Mouse (Mus musculus): Measurements from ENCODE around the gene Fam155a. TPM values are rescaled to one million over a fixed set of nuclear protein-coding genes. Genes with fewer than 3 reads are reported as not detected.

The Fam155a gene
- total RNA-seq, 2 experiments from 2014 or later: 105 to 109 TPM

DNA sequence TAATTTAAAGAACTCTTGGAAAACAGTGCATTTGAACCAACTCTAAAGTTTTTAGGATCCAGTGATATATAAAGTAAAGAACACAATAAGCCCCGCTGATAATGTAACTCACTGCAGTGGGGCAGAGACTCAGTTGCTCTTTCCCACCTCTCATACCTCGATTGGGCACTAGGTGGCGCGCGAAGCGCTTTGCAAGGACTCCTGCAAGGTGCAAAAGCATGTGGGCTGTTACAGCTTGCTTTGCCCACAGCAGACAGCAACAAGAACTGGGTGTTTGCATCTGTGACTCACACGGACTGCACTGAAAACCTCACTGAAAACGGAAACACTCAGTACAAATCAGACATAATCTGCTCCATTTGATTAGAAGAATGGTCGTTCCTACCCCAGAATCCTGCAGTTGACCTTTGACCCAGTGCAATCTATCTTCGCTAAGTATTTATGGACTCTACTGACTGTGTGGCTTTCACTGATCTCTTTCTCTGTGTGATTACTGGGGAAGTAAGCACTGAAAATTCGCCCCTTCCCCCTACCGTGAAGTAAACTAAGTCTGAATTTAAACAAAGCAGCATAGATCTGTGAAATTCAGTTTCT, 537.5 kb downstream of the Fam155a start:
- DNase-seq (ENCODE audit: low spot score in 2 of 2): peak; percentile 93 to 98
- intact Hi-C loops (cut with DNase I): loop anchor here (1.0 to 10.0 kb wide), 4 partner anchors 114 to 701 kb away; partner anchors contain the start of gene Fam155a

DNA sequence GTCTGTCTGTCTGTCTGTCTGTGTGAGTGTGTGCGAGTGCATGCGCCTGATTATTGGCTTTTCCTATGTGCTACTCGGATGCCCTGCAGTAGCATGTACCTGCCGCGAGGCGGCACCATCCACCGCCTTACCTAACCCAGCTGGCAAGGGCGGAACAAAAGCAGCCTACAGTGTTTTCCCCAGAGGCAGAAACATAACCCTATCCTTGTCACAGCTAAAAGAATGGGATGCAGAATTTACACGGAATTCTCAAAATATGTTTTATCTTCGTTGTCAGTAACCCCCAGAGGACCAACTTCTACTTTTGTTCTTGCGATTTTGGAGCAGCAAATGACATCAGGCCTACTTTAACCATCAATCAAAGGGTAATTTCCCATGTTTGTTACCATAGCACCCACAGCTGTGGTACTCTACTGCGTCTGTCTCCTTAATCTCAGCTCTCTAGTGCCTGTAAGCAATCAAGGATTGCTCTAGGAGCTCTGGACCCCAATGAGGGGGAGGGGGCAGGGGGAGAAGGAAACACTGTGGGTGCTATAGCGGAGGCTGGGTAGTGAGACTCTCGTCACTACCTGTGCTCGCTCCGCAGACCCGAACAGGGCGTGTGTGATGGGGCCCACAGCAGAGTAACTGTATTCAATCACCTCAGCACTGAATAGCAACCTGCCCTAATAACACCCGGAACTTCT, 543.0 kb downstream of the Fam155a start:
- peak; percentile 78 to 87 for DNase-seq (ENCODE audit: low spot score in 2 of 2)
- intact Hi-C loops (cut with DNase I): no loop called here

DNA sequence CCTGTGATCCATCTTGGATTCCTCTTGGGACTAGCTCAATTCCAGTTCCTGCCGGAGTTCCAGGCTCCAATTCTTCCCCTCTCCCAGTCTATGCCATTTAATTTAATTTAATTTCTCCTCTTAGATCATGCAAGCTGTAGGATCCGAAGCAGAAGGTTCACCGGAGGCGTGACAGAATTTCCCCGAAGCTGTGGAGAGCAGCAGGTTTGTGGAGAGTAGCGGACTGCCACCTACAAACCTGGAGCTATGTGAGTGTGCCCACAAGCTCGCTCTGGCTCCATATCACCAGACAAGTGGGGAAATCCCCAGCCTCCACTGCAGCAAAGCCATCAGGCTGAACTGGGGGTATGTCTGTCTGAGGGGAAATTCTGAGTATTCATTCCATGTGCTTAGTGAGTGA, 544.2 kb downstream of the Fam155a start:
- peak; percentile 49 to 91 for DNase-seq (ENCODE audit: low spot score in 2 of 2)
- intact Hi-C loops (cut with DNase I): no loop called here

DNA sequence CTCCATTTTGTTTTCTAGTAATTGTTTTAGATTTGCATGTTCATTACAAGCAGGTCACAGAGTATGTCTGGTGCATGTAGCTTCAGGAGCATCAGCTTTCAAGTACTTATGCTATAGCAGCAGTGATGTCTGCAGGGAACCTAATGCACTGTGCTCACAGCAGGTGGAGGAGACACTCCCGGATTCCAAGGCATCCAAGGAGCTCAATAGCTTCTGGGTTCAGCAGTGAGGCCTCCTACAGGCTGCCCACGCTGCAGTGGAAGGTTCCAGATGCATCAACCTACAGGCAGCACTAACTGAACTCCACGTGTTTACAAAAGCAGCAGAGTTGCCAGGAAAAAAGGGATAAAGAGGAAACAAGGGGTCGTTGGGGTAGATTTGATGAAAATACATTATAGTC, 559.2 kb downstream of the Fam155a start:
- DNase-seq (ENCODE audit: low spot score in 2 of 2): no peak
- intact Hi-C loops (cut with DNase I): no loop called here

DNA sequence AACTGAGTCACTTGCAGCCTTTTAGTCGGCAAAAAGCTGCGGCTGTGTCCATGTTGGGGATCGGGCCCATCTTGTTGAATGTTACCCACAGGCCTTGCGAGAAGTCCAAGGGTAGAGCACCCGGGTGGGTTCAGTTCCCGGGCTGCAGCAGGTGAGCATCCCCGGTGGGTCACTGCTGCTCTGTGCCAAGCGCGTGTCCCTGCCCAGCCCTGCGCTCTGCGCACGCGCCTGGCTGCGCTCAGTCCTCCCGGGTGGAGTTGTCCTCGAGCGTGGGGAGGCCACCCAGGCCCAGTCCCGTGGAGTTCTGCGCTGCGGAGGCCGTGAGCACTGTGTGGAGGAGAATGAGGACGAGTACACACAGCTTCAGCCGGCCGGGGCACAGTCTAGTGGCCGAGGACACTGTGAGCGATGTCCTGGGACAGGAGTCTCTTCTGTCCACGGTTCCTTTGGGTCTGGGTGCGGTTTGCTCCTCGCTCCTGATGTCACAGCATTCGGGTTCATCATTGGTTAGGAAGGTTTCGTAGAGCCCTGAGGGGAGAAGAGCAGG, 563.4 kb downstream of the Fam155a start:
- no peak for DNase-seq (ENCODE audit: low spot score in 2 of 2)
- intact Hi-C loops (cut with DNase I): no loop called here

DNA sequence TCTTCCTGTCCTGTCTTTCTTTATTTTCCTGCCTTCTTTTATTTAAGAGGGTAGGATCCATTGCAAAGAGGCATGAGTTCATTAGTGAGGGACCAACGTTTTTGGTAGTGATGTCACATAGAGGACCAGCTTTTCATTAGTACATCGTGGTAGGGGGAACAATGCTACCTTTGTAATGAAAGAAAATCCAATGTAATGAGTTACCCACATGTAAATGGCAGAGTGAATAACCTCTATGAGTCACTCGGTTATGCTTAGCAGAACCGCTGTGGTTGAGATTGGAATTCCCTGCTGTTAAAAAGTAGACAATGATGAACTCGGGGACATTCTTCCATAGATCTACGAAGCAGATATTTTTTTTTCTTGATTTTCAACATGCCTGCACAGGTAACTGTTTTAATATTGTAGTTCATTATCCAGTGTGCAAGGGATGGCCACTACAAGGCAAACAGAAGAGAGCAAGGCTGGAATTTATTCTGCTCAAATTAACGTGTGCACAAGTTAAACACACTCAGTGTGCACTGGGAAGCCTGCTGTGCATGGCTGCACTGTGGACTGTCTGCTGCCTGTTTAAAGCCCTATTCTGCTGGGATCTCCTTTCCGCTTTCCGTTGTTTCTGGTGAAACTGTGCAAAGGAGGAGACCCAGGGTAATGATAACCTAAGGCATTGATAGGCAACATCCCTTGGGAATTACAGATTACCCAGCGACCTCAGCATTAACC, 566.5 kb downstream of the Fam155a start:
- intact Hi-C loops (cut with DNase I): no loop called here
- no peak for DNase-seq (ENCODE audit: low spot score in 2 of 2)

DNA sequence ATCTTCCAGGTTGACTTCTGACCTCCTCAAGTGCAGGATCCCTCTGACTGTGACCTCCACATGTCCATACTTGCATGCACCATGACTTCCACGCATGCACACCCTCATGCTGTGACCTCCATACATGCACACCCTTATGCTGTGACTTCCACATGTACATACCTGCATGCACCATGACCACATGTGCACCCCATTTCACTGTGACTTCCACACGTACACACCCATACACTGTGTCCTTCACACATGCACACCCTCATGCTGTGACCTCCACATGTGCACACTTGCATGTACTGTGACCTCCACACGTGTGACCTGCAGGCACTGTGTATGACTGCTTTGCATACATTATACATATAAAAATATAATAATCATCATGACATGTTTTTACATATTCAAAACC, 570.9 kb downstream of the Fam155a start:
- no peak for DNase-seq (ENCODE audit: low spot score in 2 of 2)
- intact Hi-C loops (cut with DNase I): no loop called here

DNA sequence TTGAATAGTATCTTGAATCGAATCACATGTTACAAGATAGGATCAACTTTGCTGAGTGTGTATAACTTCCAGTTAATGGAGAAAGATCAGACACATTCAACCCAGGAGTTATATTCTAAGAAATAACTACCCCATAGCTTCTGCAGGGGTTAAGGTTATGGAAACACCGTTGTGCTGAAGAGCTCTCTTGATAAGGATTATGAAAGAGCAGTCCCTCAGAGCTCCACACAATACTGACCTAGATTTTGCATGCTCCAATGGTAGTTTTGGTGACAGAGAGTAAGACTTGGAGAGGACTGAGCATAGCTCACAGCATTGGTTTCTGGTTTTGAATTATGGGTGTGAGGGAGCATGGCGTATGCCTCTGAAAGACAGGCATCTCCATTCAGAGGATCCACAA, 579.3 kb downstream of the Fam155a start:
- intact Hi-C loops (cut with DNase I): no loop called here

DNA sequence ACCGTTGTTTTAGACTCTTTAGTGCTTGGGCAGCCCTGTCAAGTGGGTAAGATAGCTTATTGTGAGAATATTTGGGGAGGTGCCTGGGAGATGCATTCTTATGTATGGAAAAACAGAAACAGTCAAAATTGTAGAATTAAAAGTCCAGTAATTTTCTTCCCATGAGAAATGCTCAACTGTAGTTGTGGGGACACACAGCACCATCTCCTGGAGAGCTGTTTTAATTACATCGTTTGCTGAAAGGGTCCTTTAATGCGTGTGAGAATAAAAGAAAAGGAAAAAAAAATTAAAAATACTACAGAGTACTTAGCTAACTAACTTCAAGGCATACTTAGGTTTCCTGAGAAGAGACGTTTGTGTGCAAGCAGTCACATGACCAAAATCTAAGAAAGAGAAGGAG, 582.3 kb downstream of the Fam155a start:
- intact Hi-C loops (cut with DNase I): no loop called here
- DNase-seq (ENCODE audit: low spot score in 2 of 2): peak; percentile 35 to 56

More for the DNA sequence above, 579.3 kb downstream of the Fam155a start:
- no peak for DNase-seq (ENCODE audit: low spot score in 2 of 2)

DNA sequence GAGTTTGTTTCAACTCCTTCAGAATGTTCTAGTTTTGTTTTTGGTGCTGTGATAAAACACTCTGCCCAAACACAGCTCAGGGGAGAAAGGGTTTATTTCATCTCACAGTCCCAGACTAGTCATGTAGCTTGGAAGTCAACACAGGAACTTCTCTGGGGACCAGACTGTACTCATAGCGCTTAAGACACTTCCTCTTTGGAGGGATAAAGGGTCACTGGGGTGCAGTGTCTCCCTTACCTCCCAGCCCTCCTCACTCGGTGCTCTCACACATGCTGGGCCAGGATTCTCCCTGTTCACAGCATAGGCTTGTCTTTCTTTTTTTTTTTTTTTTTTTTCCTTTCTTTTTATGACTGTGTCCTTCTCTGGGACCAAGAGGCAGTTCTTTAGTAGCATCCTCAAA, 585.8 kb downstream of the Fam155a start:
- DNase-seq (ENCODE audit: low spot score in 2 of 2): no peak
- intact Hi-C loops (cut with DNase I): no loop called here

DNA sequence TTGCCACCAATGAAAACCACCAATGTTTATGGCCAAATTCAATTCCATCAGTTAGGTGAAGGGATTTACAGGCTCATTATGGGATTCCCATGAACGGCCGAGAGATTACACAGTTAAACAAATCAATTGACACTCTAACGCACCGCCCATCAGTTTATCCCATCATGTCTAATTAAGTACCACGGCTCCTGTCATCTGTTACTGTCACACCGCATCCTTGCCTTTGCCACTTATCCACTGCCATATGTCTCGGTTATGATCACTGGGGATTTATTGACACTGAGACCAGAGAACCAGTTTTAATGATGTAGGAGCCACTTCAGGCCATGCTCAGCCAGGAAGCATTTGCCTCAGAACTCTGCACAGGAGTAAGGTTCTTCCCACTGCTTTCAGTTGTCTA, 588.5 kb downstream of the Fam155a start:
- intact Hi-C loops (cut with DNase I): no loop called here
- no peak for DNase-seq (ENCODE audit: low spot score in 2 of 2)

DNA sequence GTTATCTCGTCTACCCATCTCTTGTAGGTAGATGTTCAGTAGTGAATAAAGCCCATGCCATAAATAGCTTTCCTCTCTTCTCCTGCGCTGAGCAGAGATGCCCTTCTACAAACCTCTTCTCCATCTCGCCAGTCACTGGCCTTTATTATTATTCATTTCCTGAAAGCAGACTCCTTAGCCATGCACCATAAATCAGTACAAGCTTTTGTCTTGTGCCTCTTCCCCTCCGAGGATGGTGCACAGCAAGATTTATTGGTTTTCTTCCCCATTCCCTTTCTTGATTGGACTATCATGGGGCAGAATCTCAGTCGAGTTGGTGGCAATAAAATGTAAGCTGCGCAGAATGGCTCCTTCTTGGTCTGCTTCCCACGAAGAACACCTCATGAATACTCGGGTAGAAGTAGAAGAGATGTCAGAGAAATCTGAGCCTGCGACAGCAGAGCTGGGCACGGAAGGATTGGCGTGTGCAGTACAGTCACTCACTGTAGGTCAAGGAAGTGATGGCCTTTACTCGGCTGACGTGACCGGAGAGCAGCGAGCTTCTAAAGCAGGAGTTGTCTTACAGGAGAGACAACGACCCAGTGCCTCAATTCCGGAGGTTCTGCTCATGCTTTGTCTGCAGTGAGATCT, 590.2 kb downstream of the Fam155a start:
- DNase-seq (ENCODE audit: low spot score in 2 of 2): no peak
- intact Hi-C loops (cut with DNase I): no loop called here

DNA sequence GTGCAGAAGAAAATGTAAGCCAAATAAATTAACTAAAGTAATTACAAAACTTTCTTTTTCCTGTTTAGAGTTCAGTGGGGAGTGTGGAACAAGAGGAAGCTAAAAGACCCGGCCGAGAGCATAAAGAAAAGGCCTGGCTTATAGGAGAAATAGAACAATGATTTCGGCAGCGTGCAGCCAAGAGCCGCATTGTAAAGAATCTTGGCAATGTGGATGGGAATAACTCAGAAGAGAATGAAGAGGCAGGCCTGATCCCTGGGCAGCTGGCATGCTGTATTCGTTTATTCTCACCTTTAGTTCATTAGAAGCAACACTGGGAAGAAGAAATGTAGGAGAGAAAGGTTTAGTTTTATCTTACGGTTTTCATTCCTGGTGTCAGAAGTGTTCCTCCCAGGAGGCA, 594.0 kb downstream of the Fam155a start:
- no peak for DNase-seq (ENCODE audit: low spot score in 2 of 2)
- intact Hi-C loops (cut with DNase I): loop anchor here (5.0 kb wide), 1 partner anchor 515 kb away; the partner anchor contains the start of gene Efnb2

DNA sequence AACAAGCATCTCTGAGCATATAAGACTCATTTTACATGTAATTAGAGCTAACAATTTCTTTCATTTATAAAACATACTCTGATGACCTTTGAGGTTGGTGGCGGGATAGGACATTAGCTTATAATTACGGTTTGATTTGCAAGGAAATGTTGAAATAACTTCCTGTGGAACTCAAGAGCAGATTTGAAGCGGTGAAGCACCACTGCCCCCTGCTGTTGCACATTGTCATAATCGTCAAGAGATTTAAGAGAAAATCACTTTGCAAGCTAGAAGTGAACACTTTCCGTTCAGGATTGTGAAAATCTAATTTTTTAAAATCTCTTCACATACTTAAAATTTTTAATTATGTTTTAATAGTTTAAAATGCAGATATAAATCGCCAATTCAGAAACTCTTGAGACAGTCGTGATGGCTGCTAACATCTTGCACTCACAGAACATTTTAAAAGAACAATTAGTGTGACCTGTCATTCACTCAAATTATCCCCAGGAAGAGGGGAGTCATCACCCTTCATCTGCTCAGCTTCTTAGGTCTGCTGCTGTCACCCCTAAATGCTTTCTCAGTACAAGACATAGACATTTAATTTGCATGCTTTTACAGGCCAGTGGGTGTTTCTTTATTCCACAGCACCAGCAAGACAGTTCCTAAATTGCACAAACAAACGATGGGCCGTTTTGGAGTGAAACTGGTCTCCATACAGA, 595.9 kb downstream of the Fam155a start:
- intact Hi-C loops (cut with DNase I): loop anchor here (2.0 to 5.0 kb wide), 3 partner anchors 182 to 513 kb away; partner anchors contain the start of gene Efnb2

DNA sequence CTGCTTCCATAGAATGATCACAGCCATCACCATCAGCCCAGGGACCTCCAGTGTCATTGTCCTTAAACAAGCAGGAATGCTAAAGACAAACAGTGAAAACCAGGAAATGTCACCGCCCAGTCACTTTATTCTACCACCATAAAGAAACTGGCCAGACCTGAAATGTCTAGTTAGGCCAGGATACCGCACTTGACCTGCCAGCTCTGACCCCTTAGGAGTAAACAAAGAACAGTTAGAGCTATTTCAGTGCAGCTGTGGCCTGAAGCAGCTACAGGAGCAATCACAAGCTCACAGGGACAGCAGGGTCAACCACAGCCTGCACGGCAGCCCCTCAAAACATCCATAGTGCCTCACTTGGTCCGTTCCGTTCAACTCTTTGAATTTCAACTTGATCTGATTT, 599.1 kb downstream of the Fam155a start:
- intact Hi-C loops (cut with DNase I): loop anchor here (5.0 kb wide), 1 partner anchor 485 kb away; no protein-coding TSS in a partner anchor
- no peak for DNase-seq (ENCODE audit: low spot score in 2 of 2)

More for the DNA sequence above, 595.9 kb downstream of the Fam155a start:
- peak; percentile 75 to 81 for DNase-seq (ENCODE audit: low spot score in 2 of 2)

DNA sequence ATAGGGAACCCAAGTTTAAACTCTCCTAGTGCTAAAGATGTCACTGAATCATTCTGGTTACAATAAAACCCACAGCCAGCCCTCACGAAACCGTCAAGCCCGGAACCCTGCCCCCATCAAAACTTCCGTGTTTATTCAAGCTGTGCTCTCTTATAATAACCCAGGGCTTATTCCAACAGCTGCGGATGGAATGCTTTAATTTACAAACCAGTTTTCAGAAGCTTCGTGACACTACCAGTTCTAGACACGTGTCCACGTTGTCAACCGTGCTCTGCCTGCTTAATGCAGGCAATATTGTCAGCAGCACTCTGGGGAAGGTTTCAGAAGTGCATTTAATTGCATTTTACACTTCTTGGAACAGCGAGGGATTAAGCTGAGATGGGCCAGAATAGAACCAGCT, 603.0 kb downstream of the Fam155a start:
- DNase-seq (ENCODE audit: low spot score in 2 of 2): no peak
- intact Hi-C loops (cut with DNase I): no loop called here

DNA sequence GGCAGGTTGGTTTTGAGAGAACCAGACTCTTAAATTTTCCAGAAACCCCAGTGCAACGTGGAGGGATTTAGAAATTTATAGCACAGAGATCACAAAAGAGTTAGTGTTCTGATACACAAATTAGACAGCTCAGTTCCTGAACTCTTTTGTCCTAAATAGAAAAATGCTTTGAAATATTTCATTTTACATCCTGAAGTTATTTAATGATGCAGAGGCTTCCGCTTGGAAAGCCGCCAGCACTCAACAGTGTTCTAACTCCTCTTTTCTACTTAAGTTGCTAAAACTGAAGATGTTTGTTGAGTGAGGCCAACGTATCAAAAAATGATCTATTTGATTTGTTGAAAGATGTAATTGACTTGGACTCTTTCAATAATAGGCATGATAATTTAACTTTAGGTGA, 609.4 kb downstream of the Fam155a start:
- DNase-seq (ENCODE audit: low spot score in 2 of 2): no peak
- intact Hi-C loops (cut with DNase I): no loop called here

DNA sequence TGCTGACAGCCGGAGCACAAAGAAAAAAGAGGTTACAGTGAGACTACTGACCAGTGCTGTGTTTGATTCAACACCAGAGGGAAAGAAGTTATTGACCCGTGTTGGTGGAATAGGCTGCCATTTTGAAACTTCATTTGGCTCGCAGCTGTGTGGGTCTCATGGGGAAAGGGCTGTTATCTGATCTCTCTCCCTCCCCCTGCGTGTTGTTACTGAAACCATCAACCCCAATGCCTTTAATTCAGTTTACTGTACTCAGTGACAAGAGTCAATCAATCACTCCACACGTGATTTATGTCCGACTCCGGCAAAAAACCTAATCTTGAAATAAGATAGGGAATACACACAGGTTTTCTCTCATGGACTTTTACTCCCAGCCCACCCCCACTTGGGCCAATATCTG, 611.6 kb downstream of the Fam155a start:
- DNase-seq (ENCODE audit: low spot score in 2 of 2): no peak
- intact Hi-C loops (cut with DNase I): no loop called here

DNA sequence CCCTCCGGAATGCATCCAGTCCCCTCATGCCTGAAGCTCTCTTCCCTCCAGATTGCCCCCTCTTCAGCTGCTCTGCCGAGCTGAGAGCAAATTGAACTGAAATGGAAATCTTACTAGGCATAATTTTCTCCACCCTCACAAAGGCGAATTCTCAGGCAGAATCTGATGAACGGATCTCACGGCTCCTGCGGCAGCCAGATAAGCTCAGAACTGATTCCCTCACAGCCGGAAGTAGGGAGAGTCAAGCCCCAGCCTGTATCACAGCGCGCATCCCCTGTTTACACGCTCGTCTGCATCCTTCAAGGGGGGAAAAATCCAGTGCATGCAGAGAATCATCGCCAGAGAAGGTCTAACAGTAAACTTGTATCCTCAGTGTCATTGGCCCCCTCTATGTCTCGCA, 612.3 kb downstream of the Fam155a start:
- intact Hi-C loops (cut with DNase I): no loop called here
- peak; percentile 14 to 33 for DNase-seq (ENCODE audit: low spot score in 2 of 2)

Data from left cerebral cortex, postnatal 25 days (tissue).